Mouse (Mus musculus): ENCODE results near the gene Tmem59. TPM values are rescaled to one million over a fixed set of nuclear protein-coding genes. Genes with fewer than 3 reads are reported as not detected.

Tmem59 gene
- polyA plus RNA-seq, 1 experiment from 2014 or later: 348 TPM

DNA sequence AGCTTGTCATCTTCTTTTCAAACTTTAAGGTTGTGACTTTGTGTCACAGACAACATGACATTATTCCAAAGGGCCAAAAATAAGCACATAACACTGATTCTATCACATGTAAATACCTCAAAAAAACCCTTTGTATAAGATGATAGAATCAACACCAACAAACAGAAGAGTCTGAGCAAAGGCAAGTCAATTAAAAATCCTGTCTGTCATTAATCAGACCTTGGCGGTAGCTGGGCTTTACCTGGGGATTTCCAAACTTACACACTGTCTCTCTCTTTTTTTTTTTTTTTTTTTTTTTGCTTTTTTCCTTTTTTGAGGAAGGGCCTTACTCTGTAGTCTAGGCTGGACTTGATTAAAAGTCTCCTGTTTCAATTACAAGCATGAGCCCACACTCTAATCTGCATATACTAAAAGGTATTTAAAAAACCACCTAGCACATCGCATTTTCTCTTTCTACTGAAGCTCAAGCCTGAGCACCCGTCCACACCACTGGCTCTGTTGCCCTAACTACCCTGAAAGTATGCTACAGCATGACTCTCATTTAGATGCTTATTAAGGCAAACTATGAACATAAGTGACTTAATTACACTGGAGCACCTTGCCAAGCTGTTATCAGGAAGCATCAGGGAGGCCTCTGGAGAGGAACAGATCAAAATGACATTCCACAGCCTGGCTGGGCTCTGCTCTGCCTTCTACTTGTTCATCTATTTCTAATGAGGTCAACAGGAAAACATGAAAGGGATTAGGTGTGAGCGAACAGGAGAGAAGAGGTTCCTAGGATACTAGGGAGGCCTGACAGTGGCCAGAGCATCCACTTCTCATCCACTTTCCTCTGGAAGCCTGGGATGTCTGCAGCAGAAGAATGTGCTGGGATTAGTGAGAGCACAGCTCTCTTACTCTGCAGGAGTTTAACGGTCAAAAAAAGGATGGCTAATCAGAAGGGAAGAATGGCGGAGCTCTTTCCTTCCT, 65.5 kb downstream of the Tmem59 start:
- H3K27me3 ChIP-seq: no peaks in the 10 kb centered on the region
- H3K4me3 ChIP-seq (replicated peaks): no peak overlapping the region
- no peak overlapping the region for H3K27ac ChIP-seq
- H3K4me1 ChIP-seq (replicated peaks): peaks cover 14% of the 10 kb centered on the region
- H3K36me3 ChIP-seq: peaks cover 72% of the 10 kb centered on the region
- H3K9me3 ChIP-seq: no peaks in the 10 kb centered on the region; the same call in 1 of the 2 replicates
- H3K9ac ChIP-seq (replicated peaks): no peak overlapping the region
- H3K4me2 ChIP-seq: no peak overlapping the region
- ATAC-seq (ENCODE audit: insufficient number of reproducible peaks, insufficient read depth, low FRiP score, low TSS enrichment, low read depth): no peak
- WGBS: 76% methylated on average over 6 of the region's 6 CpGs

DNA sequence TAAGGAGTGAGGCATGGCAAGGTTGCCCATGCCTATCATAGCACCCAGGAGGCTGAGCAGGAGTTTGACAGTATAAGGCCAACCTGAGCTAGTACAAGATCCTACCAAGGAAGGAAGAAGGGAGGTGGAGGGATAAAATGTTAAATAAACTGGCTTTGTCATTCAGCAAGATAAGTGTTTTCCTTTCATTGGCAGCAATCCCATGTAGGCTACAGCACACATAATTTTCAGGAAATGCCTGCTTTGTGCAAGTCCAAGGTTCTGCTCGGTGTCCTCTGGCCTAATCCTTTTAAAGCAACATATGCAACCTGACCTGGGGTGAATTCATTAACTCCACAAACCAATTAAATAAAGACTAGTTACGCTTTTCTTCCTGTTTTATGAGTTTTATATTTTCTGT, 67.2 kb downstream of the Tmem59 start:
- H3K36me3 ChIP-seq: peaks cover 56% of the 10 kb centered on the region
- H3K27me3 ChIP-seq: no peaks in the 10 kb centered on the region
- no peaks in the 10 kb centered on the region; the same call in 1 of the 2 replicates for H3K9me3 ChIP-seq
- no peak overlapping the region for H3K4me2 ChIP-seq
- H3K4me1 ChIP-seq (replicated peaks): peaks cover 22% of the 10 kb centered on the region
- ATAC-seq (ENCODE audit: insufficient number of reproducible peaks, insufficient read depth, low FRiP score, low TSS enrichment, low read depth): no peak
- H3K4me3 ChIP-seq (replicated peaks): no peak overlapping the region
- WGBS: 34% methylated on average over 2 of the region's 2 CpGs
- H3K9ac ChIP-seq (replicated peaks): no peak overlapping the region
- H3K27ac ChIP-seq: no peak overlapping the region

DNA sequence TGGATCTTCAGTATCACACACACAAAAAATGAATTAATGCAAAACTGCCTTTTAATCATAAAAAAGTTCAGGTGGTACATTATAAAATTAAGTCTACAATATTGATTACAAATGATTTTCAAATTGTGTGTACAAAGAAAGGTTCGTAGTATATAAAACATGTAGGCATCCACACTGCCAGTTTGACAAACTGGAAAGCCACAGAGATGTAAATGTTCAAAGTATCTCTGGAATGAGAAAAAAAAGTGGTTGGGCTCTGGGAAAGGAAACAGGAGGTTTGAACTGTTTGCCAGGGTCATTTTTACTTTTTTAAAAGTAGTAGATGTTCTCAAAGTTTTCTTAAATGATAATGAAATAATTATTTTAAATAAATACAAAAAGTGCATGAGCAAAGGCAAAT, 67.8 kb downstream of the Tmem59 start:
- Histone ChIP-seq H3K9ac (replicated peaks) (no peak overlapping the region), H3K27ac (no peak overlapping the region), H3K9me3 (no peaks in the 10 kb centered on the region; the same call in 1 of the 2 replicates), H3K36me3 (peaks cover 49% of the 10 kb centered on the region), H3K4me2 (no peak overlapping the region), H3K4me1 (replicated peaks) (peaks cover 24% of the 10 kb centered on the region), H3K27me3 (no peaks in the 10 kb centered on the region), H3K4me3 (replicated peaks) (no peak overlapping the region)
- WGBS: 63% methylated on average over 1 of the region's 1 CpGs
- no peak for ATAC-seq (ENCODE audit: insufficient number of reproducible peaks, insufficient read depth, low FRiP score, low TSS enrichment, low read depth)

DNA sequence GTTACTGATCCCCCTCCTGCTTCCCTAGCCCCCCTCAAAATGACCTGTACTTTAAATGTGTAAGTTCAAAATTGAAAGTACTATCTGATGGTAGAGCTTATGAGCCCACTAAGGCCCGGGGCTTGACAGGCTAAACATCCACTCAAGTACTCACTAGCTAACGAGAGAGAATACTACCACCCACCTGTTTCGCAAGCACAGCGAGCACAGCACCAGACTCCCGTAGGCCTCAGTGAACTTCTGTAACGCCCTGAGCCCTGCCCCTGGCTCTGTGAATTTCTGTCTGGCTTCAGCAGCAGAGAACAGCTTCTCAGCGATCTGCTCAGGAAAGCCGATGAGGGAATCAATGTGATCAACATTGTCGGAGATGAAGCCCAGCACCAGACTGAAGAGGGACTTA, 68.9 kb downstream of the Tmem59 start:
- no peak overlapping the region for H3K27ac ChIP-seq
- no peak overlapping the region for H3K4me3 ChIP-seq (replicated peaks)
- ATAC-seq (ENCODE audit: insufficient number of reproducible peaks, insufficient read depth, low FRiP score, low TSS enrichment, low read depth): no peak
- H3K4me2 ChIP-seq: no peak overlapping the region
- no peak overlapping the region for H3K9ac ChIP-seq (replicated peaks)
- 80% methylated on average over 9 of the region's 9 CpGs for WGBS
- no peaks in the 10 kb centered on the region for H3K27me3 ChIP-seq
- peaks cover 38% of the 10 kb centered on the region for H3K36me3 ChIP-seq
- no peaks in the 10 kb centered on the region for H3K9me3 ChIP-seq
- peaks cover 33% of the 10 kb centered on the region for H3K4me1 ChIP-seq (replicated peaks)

DNA sequence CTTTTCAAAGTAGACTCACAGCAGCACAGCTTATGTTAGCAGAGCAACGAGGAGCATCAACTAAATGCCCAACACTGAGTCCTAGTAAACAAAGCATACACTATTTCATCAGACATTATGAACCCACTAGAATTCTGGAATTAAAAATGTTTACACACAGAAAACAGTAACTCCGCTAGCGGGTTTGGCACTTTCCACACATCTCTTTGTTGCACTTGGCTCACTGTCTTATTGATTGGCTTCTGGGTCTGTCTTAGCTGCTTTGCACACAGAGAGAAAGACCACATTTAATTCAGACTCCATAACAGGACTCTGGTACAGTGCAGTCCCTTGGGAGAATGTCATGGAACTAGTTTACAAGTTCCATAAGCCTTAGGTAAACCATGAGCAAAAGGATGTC, 69.9 kb downstream of the Tmem59 start:
- no peak overlapping the region for H3K4me2 ChIP-seq

DNA sequence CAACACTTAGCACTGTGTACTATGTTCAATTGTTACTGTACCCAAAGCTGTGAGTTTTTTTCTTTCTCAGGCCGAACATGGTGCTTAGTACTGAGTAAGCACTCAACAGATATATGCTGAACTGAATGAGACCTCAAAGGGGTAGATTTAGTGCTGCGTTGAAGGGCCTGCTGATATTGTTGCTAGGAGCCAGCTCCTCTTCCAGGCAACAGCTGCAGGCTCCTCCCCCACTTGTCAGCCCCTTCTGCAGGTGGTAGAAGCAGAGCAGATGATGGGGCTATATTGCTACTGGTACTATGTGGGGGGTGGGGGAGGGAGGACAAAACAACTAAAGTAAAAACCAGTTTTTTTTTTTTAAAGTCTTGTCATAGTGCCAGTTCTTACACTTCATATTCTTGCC, 71.3 kb downstream of the Tmem59 start:
- no peak for ATAC-seq (ENCODE audit: insufficient number of reproducible peaks, insufficient read depth, low FRiP score, low TSS enrichment, low read depth)
- H3K4me3 ChIP-seq (replicated peaks): no peak overlapping the region
- H3K27me3 ChIP-seq: no peaks in the 10 kb centered on the region
- H3K36me3 ChIP-seq: peaks cover 21% of the 10 kb centered on the region; the same call in 1 of the 2 replicates
- H3K9ac ChIP-seq (replicated peaks): no peak overlapping the region
- H3K4me2 ChIP-seq: no peak overlapping the region
- H3K4me1 ChIP-seq (replicated peaks): peaks cover 40% of the 10 kb centered on the region
- no peaks in the 10 kb centered on the region for H3K9me3 ChIP-seq
- 61% methylated on average over 2 of the region's 2 CpGs for WGBS
- H3K27ac ChIP-seq: no peak overlapping the region

More for the DNA sequence above, 69.9 kb downstream of the Tmem59 start:
- H3K9ac ChIP-seq (replicated peaks): no peak overlapping the region
- no peaks in the 10 kb centered on the region for H3K9me3 ChIP-seq
- ATAC-seq (ENCODE audit: insufficient number of reproducible peaks, insufficient read depth, low FRiP score, low TSS enrichment, low read depth): no peak
- WGBS: 96% methylated on average over 3 of the region's 3 CpGs
- no peaks in the 10 kb centered on the region for H3K27me3 ChIP-seq
- peaks cover 37% of the 10 kb centered on the region for H3K4me1 ChIP-seq (replicated peaks)
- peaks cover 31% of the 10 kb centered on the region for H3K36me3 ChIP-seq
- H3K27ac ChIP-seq: no peak overlapping the region
- H3K4me3 ChIP-seq (replicated peaks): no peak overlapping the region

DNA sequence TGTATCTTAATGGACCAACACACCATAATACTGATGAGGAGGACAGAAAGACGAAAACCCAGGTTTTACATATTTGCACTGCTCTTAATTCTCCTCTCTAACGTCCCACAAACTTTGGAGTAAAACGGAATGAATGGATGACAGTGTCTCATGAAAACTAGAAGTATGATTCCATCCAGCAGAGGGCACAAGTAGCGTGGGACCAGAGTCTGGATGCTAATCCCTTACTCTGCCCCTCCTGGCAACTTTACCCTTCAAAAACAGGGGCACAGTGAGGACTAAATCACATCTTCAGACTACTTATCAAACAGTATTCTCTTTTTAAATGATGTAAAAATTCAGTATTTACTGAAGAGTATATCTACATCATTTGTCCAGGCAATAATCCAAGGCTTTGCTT, 72.3 kb downstream of the Tmem59 start:
- Histone ChIP-seq H3K4me3 (replicated peaks) (no peak overlapping the region), H3K27me3 (no peaks in the 10 kb centered on the region), H3K27ac (no peak overlapping the region), H3K4me2 (no peak overlapping the region), H3K9me3 (no peaks in the 10 kb centered on the region), H3K9ac (replicated peaks) (no peak overlapping the region), H3K36me3 (peaks cover 11% of the 10 kb centered on the region; the same call in 1 of the 2 replicates), H3K4me1 (replicated peaks) (peaks cover 41% of the 10 kb centered on the region)
- ATAC-seq (ENCODE audit: insufficient number of reproducible peaks, insufficient read depth, low FRiP score, low TSS enrichment, low read depth): no peak
- WGBS: 27% methylated on average over 4 of the region's 4 CpGs

Other genes with a start within 250 kb of the Tmem59 start
- gene Mrpl37, start 111.5 kb upstream of the Tmem59 start, polyA plus RNA-seq (2016; fragmentation: Nextera tagmentation; extraction: Ambion mirVana): 97.8 and 102 TPM in 2 replicates
- 4.6 and 7.1 TPM in 2 replicates for gene Cyb5rl, start 111.4 kb upstream of the Tmem59 start, polyA plus RNA-seq (2016; fragmentation: Nextera tagmentation; extraction: Ambion mirVana)
- not detected in 2 replicates for gene Cdcp2, start 81.5 kb upstream of the Tmem59 start, polyA plus RNA-seq (2016; fragmentation: Nextera tagmentation; extraction: Ambion mirVana)
- gene Tceanc2, start 717 bp downstream of the Tmem59 start, polyA plus RNA-seq (2016; fragmentation: Nextera tagmentation; extraction: Ambion mirVana): 18.6 and 24.7 TPM in 2 replicates
- gene Ldlrad1, start 30.8 kb downstream of the Tmem59 start, polyA plus RNA-seq (2016; fragmentation: Nextera tagmentation; extraction: Ambion mirVana): not detected in 2 replicates
- gene Lrrc42, start 75.1 kb downstream of the Tmem59 start, polyA plus RNA-seq (2016; fragmentation: Nextera tagmentation; extraction: Ambion mirVana): 107 and 111 TPM in 2 replicates
- gene Hspb11, start 75.2 kb downstream of the Tmem59 start, polyA plus RNA-seq (2016; fragmentation: Nextera tagmentation; extraction: Ambion mirVana): 44.3 and 51.1 TPM in 2 replicates
- gene Dio1, start 128.8 kb downstream of the Tmem59 start, polyA plus RNA-seq (2016; fragmentation: Nextera tagmentation; extraction: Ambion mirVana): not detected in 2 replicates
- 44.1 and 48.5 TPM in 2 replicates for gene Yipf1, start 136.0 kb downstream of the Tmem59 start, polyA plus RNA-seq (2016; fragmentation: Nextera tagmentation; extraction: Ambion mirVana)
- gene Ndc1, start 189.4 kb downstream of the Tmem59 start, polyA plus RNA-seq (2016; fragmentation: Nextera tagmentation; extraction: Ambion mirVana): 37.5 and 39.4 TPM in 2 replicates

Data from limb, embryonic 12.5 days (tissue).